Mouse (Mus musculus): ENCODE data around the gene Spats1.

DNA sequence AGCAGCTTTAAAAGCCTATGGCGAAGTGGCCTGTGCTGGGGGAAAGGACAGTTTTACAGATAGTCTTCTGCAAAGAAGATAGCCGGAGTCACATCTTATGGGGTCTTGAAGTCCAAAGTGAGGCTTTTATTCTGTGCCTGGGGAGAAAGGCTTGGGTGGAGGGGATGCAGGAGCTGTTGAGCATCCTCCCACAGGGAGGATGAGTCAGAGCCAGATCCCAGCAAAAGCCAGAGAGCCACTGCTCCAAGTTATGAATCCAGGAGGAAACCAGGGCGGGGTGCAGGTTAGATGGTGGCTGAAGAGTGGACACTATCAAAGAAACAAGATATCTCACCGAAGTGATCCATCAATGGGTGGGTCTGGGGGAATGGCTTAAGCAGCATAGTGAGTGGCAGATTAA lies 36.5 kb upstream of the Spats1 start:
- TF ChIP-seq E2F4 (IDR thresholded peaks at IDR 0.05; ENCODE audit: insufficient replicate concordance, low read depth, low read length) (no peak), EP300 (IDR thresholded peaks at IDR 0.05; ENCODE audit: low read length) (no peak), RCOR1 (conservative IDR thresholded peaks at IDR 0.05; ENCODE audit: low read depth, low read length) (no peak), CTCF (conservative IDR thresholded peaks at IDR 0.05 in 1 of 2, IDR thresholded peaks at IDR 0.05 in 1 of 2; ENCODE audit: low read depth in 2 of 2, low read length in 2 of 2) (no peak), NELFE (IDR thresholded peaks at IDR 0.05; ENCODE audit: low read depth, low read length) (no peak), MAFK (IDR thresholded peaks at IDR 0.05; ENCODE audit: insufficient replicate concordance, low read length) (no peak), MYC (IDR thresholded peaks at IDR 0.05; ENCODE audit: low read depth, low read length) (no peak), USF2 (conservative IDR thresholded peaks at IDR 0.05; ENCODE audit: low read depth, low read length) (no peak), NRF1 (IDR thresholded peaks at IDR 0.05; ENCODE audit: low read depth, low read length) (no peak), HCFC1 (IDR thresholded peaks at IDR 0.05; ENCODE audit: low read depth, low read length) (no peak), POLR2A (IDR thresholded peaks at IDR 0.05; ENCODE audit: low read depth, low read length) (no peak), POLR2AphosphoS2 (IDR thresholded peaks at IDR 0.05; ENCODE audit: low read depth, low read length) (no peak)

Data from CH12.LX (cell line).